Mouse (Mus musculus): Measurements from ENCODE around the gene Rab3a. TPM values are rescaled to one million over a fixed set of nuclear protein-coding genes. Genes with fewer than 3 reads are reported as not detected.

Rab3a gene
- polyA plus RNA-seq, 1 experiment from 2014 or later: 28.6 TPM

DNA sequence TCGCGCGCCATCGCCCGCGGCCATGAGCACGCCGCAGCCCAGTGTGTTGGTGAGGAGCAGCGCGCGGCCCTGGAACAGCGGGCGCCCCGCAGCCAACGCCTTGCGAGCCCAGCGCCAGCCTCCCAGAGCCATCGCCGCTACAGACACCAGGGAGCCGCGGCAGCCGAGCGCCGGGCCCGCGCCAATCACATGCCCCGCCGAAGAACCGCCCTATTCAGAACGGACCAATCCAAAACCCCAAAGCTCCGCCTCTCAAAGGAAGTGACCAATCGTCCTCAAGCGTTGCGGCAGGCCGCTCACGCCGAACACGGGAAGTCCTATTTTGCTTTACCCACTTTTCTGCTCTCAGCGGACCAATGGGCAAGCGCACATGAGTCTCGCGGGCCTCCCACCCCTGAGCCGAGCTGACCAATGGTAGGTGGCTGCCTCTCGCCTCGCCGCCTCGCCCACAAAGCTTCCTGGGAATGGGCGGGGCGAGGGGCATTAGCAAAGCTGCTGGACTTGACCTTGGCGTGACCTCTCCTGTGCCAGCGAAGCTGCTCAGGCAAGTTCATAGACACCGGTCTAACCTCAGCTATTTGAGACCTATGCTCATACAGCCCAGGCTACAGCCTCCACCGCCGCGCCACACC is 6.4 kb downstream of the Rab3a start, which contains the start of gene Mpv17l2:
Mpv17l2 (minus strand) TSS at position 172 of the 632 bp plus-strand sequence.
- TF ChIP-seq CTCF (IDR thresholded peaks at IDR 0.05): no peak
- TF ChIP-seq EP300 (IDR thresholded peaks at IDR 0.05): peak; percentile 55; the same call in 1 of the 2 replicates
- H3K27me3 ChIP-seq (replicated peaks; ENCODE audit: insufficient read depth, low read length): no peaks in the 10 kb centered on the region
- peaks cover 12% of the 10 kb centered on the region; the same call in 1 of the 2 replicates for H3K4me1 ChIP-seq (ENCODE audit: insufficient read depth, low read depth, low read length)
- ATAC-seq (peak; percentile 95), DNase-seq (ENCODE audit: low spot score) (peak; percentile 100)
- H3K4me2 ChIP-seq (replicated peaks; ENCODE audit: low read depth, low read length): peak within 1 kb of the TSS; percentile 99
- H3K4me3 ChIP-seq (ENCODE audit: low read depth, low read length): peak within 1 kb of the TSS; percentile 55
- H3K36me3 ChIP-seq (ENCODE audit: insufficient read depth, low read length): peaks cover 8% of the 10 kb centered on the region; the same call in 1 of the 2 replicates
- WGBS: under 1% methylated on average over 51 of the region's 55 CpGs
- H3K9me3 ChIP-seq (ENCODE audit: low read length): no peaks in the 10 kb centered on the region
- peak within 1 kb of the TSS; percentile 87 for H3K27ac ChIP-seq (ENCODE audit: low read length)
- peak within 1 kb of the TSS; percentile 79 for H3K9ac ChIP-seq (replicated peaks; ENCODE audit: low read depth)

DNA sequence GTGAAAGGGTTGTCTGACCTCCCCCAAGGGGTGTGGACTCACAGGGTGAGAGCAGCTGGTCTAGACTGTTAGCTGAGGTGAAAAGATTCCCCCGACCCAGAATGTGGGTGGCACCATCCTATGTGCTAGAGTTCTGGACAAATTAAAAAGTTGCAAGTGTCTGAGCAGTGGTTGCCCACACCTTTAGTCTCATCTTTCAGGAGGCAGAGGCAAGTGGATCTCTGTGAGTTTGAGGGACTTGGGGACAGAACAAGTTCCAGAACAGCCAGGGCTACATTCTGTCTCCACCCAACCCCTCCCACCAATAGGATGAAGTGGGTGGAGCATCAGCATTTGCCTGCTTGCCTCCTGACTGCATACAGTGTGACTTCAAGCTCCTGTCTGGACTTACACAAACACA is 7.6 kb downstream of the Rab3a start:
- H3K9me3 ChIP-seq (ENCODE audit: low read length): no peaks in the 10 kb centered on the region
- H3K4me3 ChIP-seq (ENCODE audit: low read depth, low read length): no peak overlapping the region
- 78% methylated on average over 1 of the region's 1 CpGs for WGBS
- H3K4me1 ChIP-seq (ENCODE audit: insufficient read depth, low read depth, low read length): peaks cover 12% of the 10 kb centered on the region; the same call in 1 of the 2 replicates
- TF ChIP-seq EP300 (IDR thresholded peaks at IDR 0.05): no peak
- TF ChIP-seq CTCF (IDR thresholded peaks at IDR 0.05): no peak
- no peak for DNase-seq (ENCODE audit: low spot score)
- no peak overlapping the region for H3K9ac ChIP-seq (replicated peaks; ENCODE audit: low read depth)
- peaks cover under 1% of the 10 kb centered on the region; the same call in 1 of the 2 replicates for H3K36me3 ChIP-seq (ENCODE audit: insufficient read depth, low read length)
- H3K4me2 ChIP-seq (replicated peaks; ENCODE audit: low read depth, low read length): no peak overlapping the region
- no peak overlapping the region for H3K27ac ChIP-seq (ENCODE audit: low read length)
- no peak for ATAC-seq
- H3K27me3 ChIP-seq (replicated peaks; ENCODE audit: insufficient read depth, low read length): no peaks in the 10 kb centered on the region

GRCm38 (mm10) chr8:70763354-70763753 is 8.9 kb downstream of the Rab3a start:
- 10% methylated on average over 3 of the region's 3 CpGs for WGBS
- H3K9ac ChIP-seq (replicated peaks; ENCODE audit: low read depth): no peak overlapping the region
- H3K27ac ChIP-seq (ENCODE audit: low read length): no peak overlapping the region
- no peaks in the 10 kb centered on the region for H3K36me3 ChIP-seq (ENCODE audit: insufficient read depth, low read length)
- H3K9me3 ChIP-seq (ENCODE audit: low read length): no peaks in the 10 kb centered on the region
- no peak overlapping the region for H3K4me3 ChIP-seq (ENCODE audit: low read depth, low read length)
- no peaks in the 10 kb centered on the region for H3K27me3 ChIP-seq (replicated peaks; ENCODE audit: insufficient read depth, low read length)
- no peak overlapping the region for H3K4me2 ChIP-seq (replicated peaks; ENCODE audit: low read depth, low read length)
- DNase-seq (ENCODE audit: low spot score): no peak
- no peak for ATAC-seq
- H3K4me1 ChIP-seq (ENCODE audit: insufficient read depth, low read depth, low read length): peaks cover 12% of the 10 kb centered on the region; the same call in 1 of the 2 replicates
- no peak for TF ChIP-seq EP300 (IDR thresholded peaks at IDR 0.05)
- peak; percentile 85 for TF ChIP-seq CTCF (IDR thresholded peaks at IDR 0.05)

DNA sequence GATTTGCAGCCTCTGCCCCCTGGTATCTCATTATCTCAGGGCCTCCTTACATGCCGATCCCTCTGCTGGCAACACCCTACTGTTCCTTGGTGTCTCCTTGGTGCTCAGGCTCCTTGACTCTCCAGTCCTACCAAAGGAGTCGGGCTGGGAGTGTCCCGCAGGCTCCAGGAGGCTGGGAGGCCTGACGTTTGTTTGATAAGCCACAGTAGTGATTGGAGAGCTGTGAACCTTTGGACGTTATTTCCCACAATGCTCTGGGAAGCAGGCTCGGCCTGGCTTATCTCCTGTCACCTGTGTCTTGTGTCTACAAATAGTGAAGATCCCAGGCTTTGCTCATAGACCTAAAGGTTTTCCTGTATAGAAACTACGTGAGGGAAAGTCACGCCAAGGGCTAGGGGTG is 9.5 kb downstream of the Rab3a start:
- H3K27ac ChIP-seq (ENCODE audit: low read length): no peak overlapping the region
- ATAC-seq (no peak), DNase-seq (ENCODE audit: low spot score) (no peak)
- H3K27me3 ChIP-seq (replicated peaks; ENCODE audit: insufficient read depth, low read length): no peaks in the 10 kb centered on the region
- H3K4me3 ChIP-seq (ENCODE audit: low read depth, low read length): no peak overlapping the region
- 0 out of 2 replicates have a peak, but pooled peaks cover 4% of the 10 kb centered on the region for H3K36me3 ChIP-seq (ENCODE audit: insufficient read depth, low read length)
- H3K9me3 ChIP-seq (ENCODE audit: low read length): no peaks in the 10 kb centered on the region
- 67% methylated on average over 8 of the region's 8 CpGs for WGBS
- no peak overlapping the region for H3K4me2 ChIP-seq (replicated peaks; ENCODE audit: low read depth, low read length)
- no peak overlapping the region for H3K9ac ChIP-seq (replicated peaks; ENCODE audit: low read depth)
- TF ChIP-seq CTCF (IDR thresholded peaks at IDR 0.05) (no peak), EP300 (IDR thresholded peaks at IDR 0.05) (no peak)
- H3K4me1 ChIP-seq (ENCODE audit: insufficient read depth, low read depth, low read length): peaks cover 12% of the 10 kb centered on the region; the same call in 1 of the 2 replicates

DNA sequence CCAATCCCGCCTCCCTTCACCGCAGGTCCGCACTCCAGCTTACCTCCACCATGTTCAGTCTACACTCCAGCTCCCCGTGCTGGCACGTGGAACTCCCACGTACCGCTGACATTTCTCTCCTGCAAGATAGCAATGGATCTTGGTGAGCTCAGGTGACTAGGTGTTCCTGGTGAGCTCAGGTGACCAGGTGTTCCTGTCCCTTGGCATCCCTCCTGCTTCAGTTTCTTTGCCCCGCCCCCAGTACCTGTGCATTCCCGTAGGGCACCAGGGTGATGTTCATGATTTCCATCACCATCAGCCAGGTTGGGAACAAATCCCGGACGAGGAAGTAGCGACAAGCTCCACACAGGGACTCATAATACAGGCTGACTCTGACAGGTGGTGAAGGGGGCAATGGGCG is 10.2 kb downstream of the Rab3a start:
- H3K4me3 ChIP-seq (ENCODE audit: low read depth, low read length): no peak overlapping the region
- no peak overlapping the region for H3K9ac ChIP-seq (replicated peaks; ENCODE audit: low read depth)
- no peaks in the 10 kb centered on the region for H3K9me3 ChIP-seq (ENCODE audit: low read length)
- no peak overlapping the region for H3K27ac ChIP-seq (ENCODE audit: low read length)
- 0 out of 2 replicates have a peak, but pooled peaks cover 6% of the 10 kb centered on the region for H3K36me3 ChIP-seq (ENCODE audit: insufficient read depth, low read length)
- TF ChIP-seq CTCF (IDR thresholded peaks at IDR 0.05) (no peak), EP300 (IDR thresholded peaks at IDR 0.05) (no peak)
- DNase-seq (ENCODE audit: low spot score) (no peak), ATAC-seq (no peak)
- H3K4me1 ChIP-seq (ENCODE audit: insufficient read depth, low read depth, low read length): peaks cover 9% of the 10 kb centered on the region; the same call in 1 of the 2 replicates
- no peaks in the 10 kb centered on the region for H3K27me3 ChIP-seq (replicated peaks; ENCODE audit: insufficient read depth, low read length)
- 88% methylated on average over 13 of the region's 13 CpGs for whole genome bisulfite sequencing
- H3K4me2 ChIP-seq (replicated peaks; ENCODE audit: low read depth, low read length): no peak overlapping the region

DNA sequence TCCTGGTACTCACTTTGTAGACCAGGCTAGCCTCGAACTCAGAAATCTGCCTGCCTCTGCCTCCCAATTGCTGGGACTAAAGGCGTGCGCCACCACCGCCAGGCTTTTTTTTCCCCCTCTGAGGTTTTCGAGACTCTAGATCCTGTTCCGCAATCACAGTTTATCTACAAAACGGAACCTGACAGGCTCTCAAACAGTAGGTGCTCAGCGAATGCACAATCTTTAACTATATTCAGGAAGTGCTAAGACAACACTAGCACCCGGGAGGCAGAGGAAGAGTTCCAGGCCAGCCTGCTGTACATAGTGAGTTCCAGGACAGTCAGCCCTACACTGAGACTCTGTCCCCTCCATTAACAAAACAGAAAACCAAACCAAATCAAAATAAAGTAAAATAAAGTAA is 10.8 kb downstream of the Rab3a start:
- Histone ChIP-seq H3K4me3 (ENCODE audit: low read depth, low read length) (peak overlapping the region; percentile 23), H3K4me1 (ENCODE audit: insufficient read depth, low read depth, low read length) (peaks cover 2% of the 10 kb centered on the region; the same call in 1 of the 2 replicates), H3K36me3 (ENCODE audit: insufficient read depth, low read length) (0 out of 2 replicates have a peak, but pooled peaks cover 6% of the 10 kb centered on the region), H3K4me2 (replicated peaks; ENCODE audit: low read depth, low read length) (peak overlapping the region; percentile 52), H3K9me3 (ENCODE audit: low read length) (no peaks in the 10 kb centered on the region), H3K27ac (ENCODE audit: low read length) (no peak overlapping the region), H3K9ac (replicated peaks; ENCODE audit: low read depth) (no peak overlapping the region), H3K27me3 (replicated peaks; ENCODE audit: insufficient read depth, low read length) (no peaks in the 10 kb centered on the region)
- DNase-seq (ENCODE audit: low spot score): peak; percentile 56
- ATAC-seq: no peak
- TF ChIP-seq CTCF (IDR thresholded peaks at IDR 0.05) (no peak), EP300 (IDR thresholded peaks at IDR 0.05) (no peak)
- 59% methylated on average over 9 of the region's 9 CpGs for WGBS
